Mouse (Mus musculus): Measurements from ENCODE around the gene Shisa8. TPM values are rescaled to one million over a fixed set of nuclear protein-coding genes. Genes with fewer than 3 reads are reported as not detected.

Shisa8 gene
- polyA plus RNA-seq, 1 experiment = not detected

GRCm38 (mm10) chr15:82229542-82230045 is 17.0 kb upstream of the Shisa8 start:
- no peak for TF ChIP-seq GATA1 (IDR thresholded peaks at IDR 0.05; ENCODE audit: low read length)

GRCm38 (mm10) chr15:82225769-82226168 is 13.2 kb upstream of the Shisa8 start:
- no peak for TF ChIP-seq GATA1 (IDR thresholded peaks at IDR 0.05; ENCODE audit: low read length)

- TF ChIP-seq GATA1 (IDR thresholded peaks at IDR 0.05; ENCODE audit: low read length) = no peak
Measured at GRCm38 (mm10) chr15:82224602-82225215, 12.1 kb upstream of the Shisa8 start.

GRCm38 (mm10) chr15:82223657-82224601 is 11.3 kb upstream of the Shisa8 start, which contains the start of gene Tnfrsf13c:
Gene Tnfrsf13c (minus strand): TSS chr15:82224369.
- no peak for TF ChIP-seq GATA1 (IDR thresholded peaks at IDR 0.05; ENCODE audit: low read length)

GRCm38 (mm10) chr15:82223251-82223650 is 10.6 kb upstream of the Shisa8 start:
- no peak for TF ChIP-seq GATA1 (IDR thresholded peaks at IDR 0.05; ENCODE audit: low read length)

- TF ChIP-seq GATA1 (IDR thresholded peaks at IDR 0.05; ENCODE audit: low read length) = no peak
Measured at GRCm38 (mm10) chr15:82221104-82221860, 8.7 kb upstream of the Shisa8 start.

- TF ChIP-seq GATA1 (IDR thresholded peaks at IDR 0.05; ENCODE audit: low read length) = no peak
Measured at GRCm38 (mm10) chr15:82220003-82220675, 7.5 kb upstream of the Shisa8 start.

- TF ChIP-seq GATA1 (IDR thresholded peaks at IDR 0.05; ENCODE audit: low read length) = no peak
Measured at GRCm38 (mm10) chr15:82218778-82219666, 6.4 kb upstream of the Shisa8 start.

GRCm38 (mm10) chr15:82217980-82218379 is 5.4 kb upstream of the Shisa8 start:
- no peak for TF ChIP-seq GATA1 (IDR thresholded peaks at IDR 0.05; ENCODE audit: low read length)

- TF ChIP-seq GATA1 (IDR thresholded peaks at IDR 0.05; ENCODE audit: low read length) = no peak
Measured at GRCm38 (mm10) chr15:82217039-82217438, 4.4 kb upstream of the Shisa8 start.

- TF ChIP-seq GATA1 (IDR thresholded peaks at IDR 0.05; ENCODE audit: low read length) = no peak
Measured at GRCm38 (mm10) chr15:82216142-82216827, 3.7 kb upstream of the Shisa8 start.

GRCm38 (mm10) chr15:82215332-82216046 is 2.9 kb upstream of the Shisa8 start:
- no peak for TF ChIP-seq GATA1 (IDR thresholded peaks at IDR 0.05; ENCODE audit: low read length)

- no peak for TF ChIP-seq GATA1 (IDR thresholded peaks at IDR 0.05; ENCODE audit: low read length)
Measured at GRCm38 (mm10) chr15:82213222-82213621, 607 bp upstream of the Shisa8 start.
